Mouse (Mus musculus) CH12.LX (cell line): ENCODE data around the gene Ago4. TPM values are rescaled to one million over a fixed set of nuclear protein-coding genes. Genes with fewer than 3 reads are reported as not detected.
A peak's percentile ranks its signal among the peaks of the same experiment; 100 is the strongest.

Source experiments
- DNase-seq: peaks from one replicate; pipeline ENCODE4 v3.0.0-alpha.2; 2013; ENCODE audit errors: extremely low read depth
- H3K27ac ChIP-seq: 2 replicates; pipeline ENCODE4 v1.5.1; 2012; ENCODE audit warnings: low read depth, mild to moderate bottlenecking, control low read depth, moderate library complexity; ENCODE audit not compliant: insufficient read depth
- H3K27me3 ChIP-seq: replicated peaks from 2 replicates; pipeline ENCODE3; 2012; ENCODE audit warnings: inconsistent platforms
- H3K36me3 ChIP-seq, 2 experiments: replicated peaks in 1 of 2; 2 replicates each; pipeline versions ENCODE3 to v1.6.1; 2012; ENCODE audit warnings: inconsistent platforms in 1 of 2, low read length in 1 of 2, mild to moderate bottlenecking in 1 of 2, mixed read lengths in 1 of 2, moderate library complexity in 1 of 2; ENCODE audit not compliant: control insufficient read depth in 1 of 2, insufficient read depth in 1 of 2
- H3K4me1 ChIP-seq, 2 experiments: 2 replicates each; pipeline ENCODE4 v1.6.1; 2012; ENCODE audit warnings: inconsistent platforms in 1 of 2, moderate library complexity in 1 of 2; ENCODE audit not compliant: insufficient read depth in 2 of 2, control insufficient read depth in 1 of 2
- H3K4me2 ChIP-seq: 2 replicates; pipeline ENCODE4 v1.6.1; 2012; ENCODE audit warnings: low read depth, mild to moderate bottlenecking, control low read depth; ENCODE audit not compliant: poor library complexity, insufficient read depth, severe bottlenecking
- H3K4me3 ChIP-seq, 3 experiments: fragments of 150-350 bp in 1 of 3; sonication (generic) in 1 of 3; replicated peaks in 1 of 3; 2 replicates each; pipeline versions ENCODE3 to v1.5.1; 2011 to 2012; ENCODE audit warnings: low read depth in 2 of 3, low read length in 2 of 3, mild to moderate bottlenecking in 2 of 3, moderate library complexity in 2 of 3, control low read depth in 1 of 3, improper control_type of control experiment in 1 of 3, inconsistent platforms in 1 of 3, mixed read lengths in 1 of 3; ENCODE audit not compliant: poor library complexity in 1 of 3
- H3K79me2 ChIP-seq: replicated peaks from 2 replicates; pipeline ENCODE4 v1.6.1; 2012; ENCODE audit warnings: mild to moderate bottlenecking, moderate library complexity; ENCODE audit not compliant: control insufficient read depth, poor library complexity, insufficient read depth, severe bottlenecking; ENCODE audit errors: extremely low read depth
- H3K9ac ChIP-seq: 2 replicates; pipeline ENCODE4 v1.6.1; 2012; ENCODE audit warnings: low read depth, mild to moderate bottlenecking, control low read depth, moderate library complexity; ENCODE audit not compliant: insufficient read depth
- H3K9me3 ChIP-seq: replicated peaks from 2 replicates; pipeline ENCODE3; 2012; ENCODE audit warnings: low read length, inconsistent platforms, mixed read lengths
- CHD2 ChIP-seq: IDR thresholded peaks from 2 replicates; pipeline ENCODE4 v1.6.1; 2011; ENCODE audit warnings: low read length, improper control_type of control experiment
- CTCF ChIP-seq, 2 experiments: IDR thresholded peaks in 1 of 2; conservative IDR thresholded peaks in 1 of 2; 2 replicates each; pipeline ENCODE4 v1.5.1; 2011 to 2012; ENCODE audit warnings: low read depth in 2 of 2, low read length in 2 of 2, improper control_type of control experiment in 1 of 2, inconsistent platforms in 1 of 2, mild to moderate bottlenecking in 1 of 2, moderate library complexity in 1 of 2
- E2F4 ChIP-seq: IDR thresholded peaks from 2 replicates; pipeline ENCODE4 v1.6.1; 2011; ENCODE audit warnings: low read depth, low read length, improper control_type of control experiment; ENCODE audit not compliant: insufficient replicate concordance
- EP300 ChIP-seq: IDR thresholded peaks from 2 replicates; pipeline ENCODE4 v1.6.1; 2011; ENCODE audit warnings: low read length, improper control_type of control experiment
- ETS1 ChIP-seq: conservative IDR thresholded peaks from 2 replicates; pipeline ENCODE4 v1.6.1; 2012; ENCODE audit warnings: low read depth, mild to moderate bottlenecking, inconsistent platforms, low read length, improper control_type of control experiment, moderate library complexity
- HCFC1 ChIP-seq: IDR thresholded peaks from 2 replicates; pipeline ENCODE4 v1.6.1; 2012; ENCODE audit warnings: low read depth, mild to moderate bottlenecking, inconsistent platforms, low read length, improper control_type of control experiment
- IRF4 ChIP-seq: IDR thresholded peaks from 2 replicates; pipeline ENCODE4 v1.6.1; 2014; ENCODE audit warnings: low read depth, mild to moderate bottlenecking, inconsistent platforms, low read length, improper control_type of control experiment
- JUN ChIP-seq: IDR thresholded peaks from 2 replicates; pipeline ENCODE4 v1.6.1; 2011; ENCODE audit warnings: low read depth, mild to moderate bottlenecking, low read length, improper control_type of control experiment, moderate library complexity; ENCODE audit not compliant: insufficient read depth
- KAT2A ChIP-seq: IDR thresholded peaks from 2 replicates; pipeline ENCODE4 v1.6.1; 2012; ENCODE audit warnings: low read length, improper control_type of control experiment, inconsistent platforms; ENCODE audit not compliant: insufficient replicate concordance
- MAX ChIP-seq: IDR thresholded peaks from 2 replicates; pipeline ENCODE4 v1.6.1; 2011; ENCODE audit warnings: low read length, improper control_type of control experiment
- MAZ ChIP-seq: IDR thresholded peaks from 2 replicates; pipeline ENCODE4 v1.6.1; 2012; ENCODE audit warnings: low read depth, mild to moderate bottlenecking, inconsistent platforms, low read length, improper control_type of control experiment, moderate library complexity
- MXI1 ChIP-seq: IDR thresholded peaks from 2 replicates; pipeline ENCODE4 v1.6.1; 2011; ENCODE audit warnings: mild to moderate bottlenecking, low read depth, low read length, improper control_type of control experiment
- MYC ChIP-seq: IDR thresholded peaks from 2 replicates; pipeline ENCODE4 v1.6.1; 2011; ENCODE audit warnings: low read depth, mild to moderate bottlenecking, improper control_type of control experiment, low read length
- NELFE ChIP-seq: IDR thresholded peaks from 2 replicates; pipeline ENCODE4 v1.6.1; 2011; ENCODE audit warnings: low read depth, low read length, improper control_type of control experiment
- NRF1 ChIP-seq: IDR thresholded peaks from 2 replicates; pipeline ENCODE4 v1.6.1; 2014; ENCODE audit warnings: low read depth, mild to moderate bottlenecking, inconsistent platforms, low read length, improper control_type of control experiment, moderate library complexity
- PAX5 ChIP-seq: IDR thresholded peaks from 2 replicates; pipeline ENCODE4 v1.6.1; 2012; ENCODE audit warnings: low read length, inconsistent platforms, mixed read lengths
- POLR2AphosphoS2 ChIP-seq: IDR thresholded peaks from 2 replicates; pipeline ENCODE4 v1.6.1; 2011; ENCODE audit warnings: low read depth, low read length, improper control_type of control experiment
- RAD21 ChIP-seq: IDR thresholded peaks from 2 replicates; pipeline ENCODE4 v1.6.1; 2011; ENCODE audit warnings: low read depth, mild to moderate bottlenecking, low read length, improper control_type of control experiment, moderate library complexity
- SIN3A ChIP-seq: IDR thresholded peaks from 2 replicates; pipeline ENCODE4 v1.6.1; 2012; ENCODE audit warnings: low read length, improper control_type of control experiment, inconsistent platforms
- SMC3 ChIP-seq: IDR thresholded peaks from 2 replicates; pipeline ENCODE4 v1.6.1; 2011; ENCODE audit warnings: low read depth, low read length, improper control_type of control experiment
- TCF12 ChIP-seq: IDR thresholded peaks from 2 replicates; pipeline ENCODE4 v1.6.1; 2014; ENCODE audit warnings: low read depth, mild to moderate bottlenecking, inconsistent platforms, low read length, improper control_type of control experiment
- UBTF ChIP-seq: IDR thresholded peaks from 2 replicates; pipeline ENCODE4 v1.6.1; 2012; ENCODE audit warnings: low read depth, mild to moderate bottlenecking, inconsistent platforms, low read length, improper control_type of control experiment, moderate library complexity
- USF1 ChIP-seq: IDR thresholded peaks from 2 replicates; pipeline ENCODE4 v1.6.1; 2014; ENCODE audit warnings: low read depth, mild to moderate bottlenecking, inconsistent platforms, low read length, improper control_type of control experiment
- ZC3H11A ChIP-seq: IDR thresholded peaks from 2 replicates; pipeline ENCODE4 v1.6.1; 2012; ENCODE audit warnings: low read depth, mild to moderate bottlenecking, inconsistent platforms, low read length, improper control_type of control experiment
- dilution Hi-C: fragments of 300-500 bp; cut with MboI; formaldehyde crosslinking; loops from 2 replicates; pipeline ENCODE4 v1.14.3; 2020; ENCODE audit warnings: low sequenced_read_pairs; ENCODE audit not compliant: extremely low pct_unique_long_range_greater_than_20kb, extremely low pct_ligation_motif_present
- in situ Hi-C: fragments of 300-500 bp; cut with MboI; formaldehyde crosslinking; loops from 3 replicates; pipeline ENCODE4 v1.14.3; 2019; ENCODE audit warnings: low sequenced_read_pairs, low pct_ligation_motif_present, low pct_unique_long_range_greater_than_20kb, mixed read lengths
- polyA plus RNA-seq: library from polyadenylated mRNA; unstranded; fragments of >175 nt; gene quantifications from 2 replicates; pipeline ENCODE4 v1.2.1, GENCODE M21; 2012; ENCODE audit warnings: low read depth; ENCODE audit not compliant: insufficient read length
- total RNA-seq, 2 experiments: library from RNA; depleted of rRNA; stranded (reverse); fragments of 300-350 nt in 1 of 2; fragments of >200 nt in 1 of 2; gene quantifications; 2 replicates each; pipeline ENCODE4 v1.2.3; 2012 to 2014

Gene Ago4
- total and polyA plus RNA-seq, 3 experiments: 1.2 to 2.6 (median 1.3) TPM

DNA sequence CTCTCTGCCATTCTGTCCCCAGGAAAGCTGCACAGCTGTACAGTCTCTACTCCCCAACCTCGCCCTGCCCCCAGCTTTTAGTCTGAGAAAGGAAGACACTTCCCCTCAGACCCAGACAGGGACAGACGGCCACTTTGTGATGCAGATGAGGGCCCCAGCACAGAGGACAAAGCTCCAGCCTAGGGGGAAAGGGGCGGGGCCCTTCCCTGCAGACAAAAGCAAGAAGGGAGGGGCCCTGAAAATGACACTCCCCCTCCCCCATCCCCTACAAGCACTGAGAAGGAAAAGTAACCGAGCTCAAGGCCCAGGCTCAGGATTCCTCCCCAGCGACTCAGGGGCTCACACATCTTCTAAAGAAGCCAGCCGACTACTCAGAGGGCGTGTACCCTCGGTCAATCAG lies 67.4 kb downstream of the Ago4 start (continued):
- TF ChIP-seq JUN (no peak), HCFC1 (no peak; the same call in 1 of the 2 replicates), KAT2A (no peak), PAX5 (no peak), EP300 (no peak), ZC3H11A (no peak), SIN3A (peak; percentile 53; the same call in 1 of the 2 replicates), ETS1 (peak; percentile 28; the same call in 1 of the 2 replicates)

DNA sequence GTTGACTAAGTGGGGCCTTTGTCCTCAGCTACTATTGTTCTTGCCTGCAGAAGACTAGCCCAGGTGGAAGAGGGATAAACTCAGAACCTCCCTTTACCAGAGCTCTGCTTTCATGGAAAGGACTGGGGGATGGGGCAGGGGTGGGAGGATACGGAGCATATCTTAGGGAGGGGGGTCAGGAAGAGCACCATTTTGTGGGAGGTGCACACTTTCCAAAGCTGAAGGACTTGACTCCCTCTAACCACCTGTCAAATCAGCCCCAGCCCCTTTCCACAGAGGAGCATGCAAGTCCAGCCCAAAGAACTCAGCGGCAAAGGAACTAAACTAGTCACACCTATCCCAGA lies 68.4 kb downstream of the Ago4 start:
- Histone ChIP-seq H3K27me3 (no peaks in the 10 kb centered on the region), H3K79me2 (peaks cover 18% of the 10 kb centered on the region), H3K9ac (no peak overlapping the region), H3K4me1 (peaks cover 16 to 50% of the 10 kb centered on the region in 2 experiments; a peak in 3 of 4 replicates), H3K9me3 (no peaks in the 10 kb centered on the region), H3K4me3 (no peak overlapping the region), H3K36me3 (peaks cover 11 to 27% of the 10 kb centered on the region in 2 experiments), H3K4me2 (no peak overlapping the region), H3K27ac (no peak overlapping the region)
- TF ChIP-seq MXI1: no peak
- no peak for TF ChIP-seq RAD21
- no peak for TF ChIP-seq IRF4
- no peak for TF ChIP-seq E2F4
- no peak for TF ChIP-seq TCF12
- no peak for TF ChIP-seq EP300
- TF ChIP-seq POLR2AphosphoS2: no peak
- no peak for TF ChIP-seq SIN3A
- TF ChIP-seq MAX: no peak
- no peak for TF ChIP-seq MYC
- no peak for TF ChIP-seq NELFE
- no peak for TF ChIP-seq CHD2
- no peak for TF ChIP-seq USF1
- TF ChIP-seq HCFC1: no peak
- TF ChIP-seq CTCF (conservative IDR thresholded peaks at IDR 0.05 in 1 of 2, IDR thresholded peaks at IDR 0.05 in 1 of 2; ENCODE audit: low read depth in 2 of 2, low read length in 2 of 2): no peak
- TF ChIP-seq SMC3: no peak
- no peak for TF ChIP-seq NRF1
- TF ChIP-seq MAZ: no peak
- no peak for TF ChIP-seq UBTF
- in situ Hi-C loops: loop anchor here (10.0 kb wide), 1 partner anchor 130 kb away; no protein-coding TSS in a partner anchor
- dilution Hi-C loops: no loop called here
- DNase-seq: no peak
